Mouse (Mus musculus): ENCODE data around the gene Akr1e1.
A peak's percentile ranks its signal among the peaks of the same experiment; 100 is the strongest.
"Not testable (repeated sequence)": the region's sequence is repeated elsewhere in the genome, so short reads cannot be mapped to it uniquely, and the experiment has no call there.

Akr1e1 gene

GRCm38 (mm10) chr13:4608961-4609409 lies at the start of gene Akr1e1:
TSS of gene Akr1e1 (minus strand) at chr13:4609174.
- DNase-seq, result peak; percentile 91 to 93

- no peak for DNase-seq
Measured at GRCm38 (mm10) chr13:4658346-4658745, 49.4 kb upstream of the Akr1e1 start.

GRCm38 (mm10) chr13:4656277-4657146 lies 47.5 kb upstream of the Akr1e1 start:
- DNase-seq, result no peak

GRCm38 (mm10) chr13:4650190-4650589 lies 41.2 kb upstream of the Akr1e1 start:
- DNase-seq, result no peak

GRCm38 (mm10) chr13:4645248-4645647 lies 36.3 kb upstream of the Akr1e1 start:
- no peak for DNase-seq

GRCm38 (mm10) chr13:4610902-4611301 lies 1.9 kb upstream of the Akr1e1 start:
- DNase-seq, result no peak

- DNase-seq, result no peak
Measured at GRCm38 (mm10) chr13:4608530-4608929, 444 bp downstream of the Akr1e1 start.

- DNase-seq, result no peak
Measured at GRCm38 (mm10) chr13:4606821-4607220, 2.2 kb downstream of the Akr1e1 start.

GRCm38 (mm10) chr13:4603431-4603830 lies 5.5 kb downstream of the Akr1e1 start:
- not testable (repeated sequence) for DNase-seq

GRCm38 (mm10) chr13:4576921-4577320 lies 32.1 kb downstream of the Akr1e1 start:
- DNase-seq, result no peak

- no peak for DNase-seq
Measured at GRCm38 (mm10) chr13:4573871-4574270, 35.1 kb downstream of the Akr1e1 start, which contains the start of gene Akr1c21. TSS of gene Akr1c21 (plus strand) at chr13:4574075.

- no peak for DNase-seq
Measured at GRCm38 (mm10) chr13:4565996-4566395, 43.0 kb downstream of the Akr1e1 start.

- no peak for DNase-seq
Measured at GRCm38 (mm10) chr13:4560500-4560899, 48.5 kb downstream of the Akr1e1 start.

- DNase-seq, result no peak
Measured at GRCm38 (mm10) chr13:4559143-4559542, 49.8 kb downstream of the Akr1e1 start.
